Mouse (Mus musculus): ENCODE results near the gene Ovol1. TPM values are rescaled to one million over a fixed set of nuclear protein-coding genes. Genes with fewer than 3 reads are reported as not detected.

The Ovol1 gene
- total and polyA plus RNA-seq, 2 experiments = 0.12 TPM; not detected in 1

GRCm38 (mm10) chr19:5559631-5560456 lies 602 bp downstream of the Ovol1 start:
- H3K27ac ChIP-seq (replicated peaks; ENCODE audit: insufficient read depth, low read depth, low read length) = no peak overlapping the region
- peak overlapping the region; percentile 13; the same call in 1 of the 2 replicates for H3K4me3 ChIP-seq (ENCODE audit: insufficient read depth, low read depth, low read length)
- no peaks in the 10 kb centered on the region for H3K79me2 ChIP-seq (ENCODE audit: control insufficient read depth, insufficient read depth, low read length)
- DNase-seq (ENCODE audit: extremely low read depth, low read depth, low spot score) = no peak
- TF ChIP-seq CTCF (IDR thresholded peaks at IDR 0.05; ENCODE audit: low read depth, low read length) (no peak), POLR2A (IDR thresholded peaks at IDR 0.05; ENCODE audit: extremely low read depth, insufficient read depth, low read length) (no peak)
- no peak overlapping the region for H3K9ac ChIP-seq (ENCODE audit: low read depth, low read length)
- H3K27me3 ChIP-seq (ENCODE audit: control insufficient read depth, insufficient read depth, low read length) = peaks cover 25% of the 10 kb centered on the region
- WGBS = 2% methylated on average over 69 of the region's 69 CpGs
- no peaks in the 10 kb centered on the region for H3K36me3 ChIP-seq (ENCODE audit: control insufficient read depth, insufficient read depth, low read length)
- H3K4me1 ChIP-seq (ENCODE audit: control insufficient read depth, insufficient read depth, low read length) = peaks cover 6% of the 10 kb centered on the region

GRCm38 (mm10) chr19:5559229-5559628 lies 1.2 kb downstream of the Ovol1 start:
- Histone ChIP-seq H3K27ac (replicated peaks; ENCODE audit: insufficient read depth, low read depth, low read length) (no peak overlapping the region), H3K4me1 (ENCODE audit: control insufficient read depth, insufficient read depth, low read length) (peaks cover 6% of the 10 kb centered on the region), H3K27me3 (ENCODE audit: control insufficient read depth, insufficient read depth, low read length) (peaks cover 25% of the 10 kb centered on the region), H3K79me2 (ENCODE audit: control insufficient read depth, insufficient read depth, low read length) (no peaks in the 10 kb centered on the region), H3K9ac (ENCODE audit: low read depth, low read length) (no peak overlapping the region), H3K36me3 (ENCODE audit: control insufficient read depth, insufficient read depth, low read length) (no peaks in the 10 kb centered on the region), H3K4me3 (ENCODE audit: insufficient read depth, low read depth, low read length) (no peak overlapping the region)
- TF ChIP-seq POLR2A (IDR thresholded peaks at IDR 0.05; ENCODE audit: extremely low read depth, insufficient read depth, low read length) (no peak), CTCF (IDR thresholded peaks at IDR 0.05; ENCODE audit: low read depth, low read length) (no peak)
- no peak for DNase-seq (ENCODE audit: extremely low read depth, low read depth, low spot score)
- 38% methylated on average over 8 of the region's 8 CpGs for WGBS

GRCm38 (mm10) chr19:5558770-5559169 lies 1.7 kb downstream of the Ovol1 start:
- Histone ChIP-seq H3K9ac (ENCODE audit: low read depth, low read length) (no peak overlapping the region), H3K4me3 (ENCODE audit: insufficient read depth, low read depth, low read length) (no peak overlapping the region), H3K79me2 (ENCODE audit: control insufficient read depth, insufficient read depth, low read length) (no peaks in the 10 kb centered on the region), H3K36me3 (ENCODE audit: control insufficient read depth, insufficient read depth, low read length) (no peaks in the 10 kb centered on the region), H3K4me1 (ENCODE audit: control insufficient read depth, insufficient read depth, low read length) (peaks cover 6% of the 10 kb centered on the region), H3K27me3 (ENCODE audit: control insufficient read depth, insufficient read depth, low read length) (peaks cover 25% of the 10 kb centered on the region), H3K27ac (replicated peaks; ENCODE audit: insufficient read depth, low read depth, low read length) (no peak overlapping the region)
- 66% methylated on average over 8 of the region's 8 CpGs for WGBS
- no peak for DNase-seq (ENCODE audit: extremely low read depth, low read depth, low spot score)
- TF ChIP-seq POLR2A (IDR thresholded peaks at IDR 0.05; ENCODE audit: extremely low read depth, insufficient read depth, low read length) (no peak), CTCF (IDR thresholded peaks at IDR 0.05; ENCODE audit: low read depth, low read length) (no peak)

GRCm38 (mm10) chr19:5558169-5558568 lies 2.3 kb downstream of the Ovol1 start:
- DNase-seq (ENCODE audit: extremely low read depth, low read depth, low spot score) = no peak
- WGBS = 61% methylated on average over 7 of the region's 7 CpGs
- TF ChIP-seq CTCF (IDR thresholded peaks at IDR 0.05; ENCODE audit: low read depth, low read length) (no peak), POLR2A (IDR thresholded peaks at IDR 0.05; ENCODE audit: extremely low read depth, insufficient read depth, low read length) (no peak)
- H3K79me2 ChIP-seq (ENCODE audit: control insufficient read depth, insufficient read depth, low read length) = no peaks in the 10 kb centered on the region
- peaks cover 25% of the 10 kb centered on the region for H3K27me3 ChIP-seq (ENCODE audit: control insufficient read depth, insufficient read depth, low read length)
- H3K9ac ChIP-seq (ENCODE audit: low read depth, low read length) = no peak overlapping the region
- H3K27ac ChIP-seq (replicated peaks; ENCODE audit: insufficient read depth, low read depth, low read length) = no peak overlapping the region
- H3K36me3 ChIP-seq (ENCODE audit: control insufficient read depth, insufficient read depth, low read length) = no peaks in the 10 kb centered on the region
- H3K4me3 ChIP-seq (ENCODE audit: insufficient read depth, low read depth, low read length) = no peak overlapping the region
- H3K4me1 ChIP-seq (ENCODE audit: control insufficient read depth, insufficient read depth, low read length) = peaks cover 6% of the 10 kb centered on the region

GRCm38 (mm10) chr19:5554212-5554611 lies 6.2 kb downstream of the Ovol1 start:
- DNase-seq (ENCODE audit: extremely low read depth, low read depth, low spot score) = no peak
- Histone ChIP-seq H3K27ac (replicated peaks; ENCODE audit: insufficient read depth, low read depth, low read length) (no peak overlapping the region), H3K27me3 (ENCODE audit: control insufficient read depth, insufficient read depth, low read length) (peaks cover 8% of the 10 kb centered on the region; the same call in 1 of the 2 replicates), H3K9ac (ENCODE audit: low read depth, low read length) (no peak overlapping the region), H3K4me3 (ENCODE audit: insufficient read depth, low read depth, low read length) (no peak overlapping the region), H3K4me1 (ENCODE audit: control insufficient read depth, insufficient read depth, low read length) (no peaks in the 10 kb centered on the region), H3K79me2 (ENCODE audit: control insufficient read depth, insufficient read depth, low read length) (no peaks in the 10 kb centered on the region), H3K36me3 (ENCODE audit: control insufficient read depth, insufficient read depth, low read length) (no peaks in the 10 kb centered on the region)
- no peak for TF ChIP-seq CTCF (IDR thresholded peaks at IDR 0.05; ENCODE audit: low read depth, low read length)
- whole genome bisulfite sequencing = 77% methylated on average over 14 of the region's 14 CpGs

GRCm38 (mm10) chr19:5553802-5554201 lies 6.6 kb downstream of the Ovol1 start:
- no peak for DNase-seq (ENCODE audit: extremely low read depth, low read depth, low spot score)
- Histone ChIP-seq H3K9ac (ENCODE audit: low read depth, low read length) (no peak overlapping the region), H3K79me2 (ENCODE audit: control insufficient read depth, insufficient read depth, low read length) (no peaks in the 10 kb centered on the region), H3K27ac (replicated peaks; ENCODE audit: insufficient read depth, low read depth, low read length) (no peak overlapping the region), H3K4me3 (ENCODE audit: insufficient read depth, low read depth, low read length) (no peak overlapping the region), H3K4me1 (ENCODE audit: control insufficient read depth, insufficient read depth, low read length) (no peaks in the 10 kb centered on the region), H3K36me3 (ENCODE audit: control insufficient read depth, insufficient read depth, low read length) (no peaks in the 10 kb centered on the region), H3K27me3 (ENCODE audit: control insufficient read depth, insufficient read depth, low read length) (peaks cover 5% of the 10 kb centered on the region; the same call in 1 of the 2 replicates)
- no peak for TF ChIP-seq POLR2A (IDR thresholded peaks at IDR 0.05; ENCODE audit: extremely low read depth, insufficient read depth, low read length)
- no peak for TF ChIP-seq CTCF (IDR thresholded peaks at IDR 0.05; ENCODE audit: low read depth, low read length)
- 82% methylated on average over 8 of the region's 8 CpGs for WGBS
